Mouse (Mus musculus) heart, embryonic 15.5 days (tissue): ENCODE results near the gene Avpr1b. TPM values are rescaled to one million over a fixed set of nuclear protein-coding genes. Genes with fewer than 3 reads are reported as not detected.
A peak's percentile ranks its signal among the peaks of the same experiment; 100 is the strongest.
"Not testable (repeated sequence)": the region's sequence is repeated elsewhere in the genome, so short reads cannot be mapped to it uniquely, and the experiment has no call there.

Source experiments
- ATAC-seq: fragments of 200-750 bp; cut with Nextera tagmentation; replicated peaks from 2 replicates; pipeline ENCODE4 v1.8.0; 2017; ENCODE audit warnings: low read depth, moderate TSS enrichment; ENCODE audit not compliant: insufficient number of reproducible peaks, insufficient read depth, low FRiP score
- H3K27ac ChIP-seq: fragments of 300-500 bp; sonication (generic); 2 replicates; pipeline ENCODE4 v1.5.1; 2015; ENCODE audit warnings: mild to moderate bottlenecking, inconsistent platforms
- H3K27me3 ChIP-seq: fragments of 300-500 bp; sonication (generic); 2 replicates; pipeline ENCODE4 v1.6.1; 2015; ENCODE audit warnings: inconsistent platforms
- H3K36me3 ChIP-seq: fragments of 300-500 bp; sonication (generic); 2 replicates; pipeline ENCODE4 v1.6.1; 2015; ENCODE audit warnings: mild to moderate bottlenecking, inconsistent platforms
- H3K4me1 ChIP-seq: fragments of 300-500 bp; sonication (generic); replicated peaks from 2 replicates; pipeline ENCODE4 v1.6.1; 2015; ENCODE audit warnings: inconsistent platforms
- H3K4me2 ChIP-seq: fragments of 300-500 bp; sonication (generic); 2 replicates; pipeline ENCODE4 v1.6.1; 2015; ENCODE audit warnings: inconsistent platforms, mild to moderate bottlenecking, moderate library complexity
- H3K4me3 ChIP-seq: fragments of 300-500 bp; sonication (generic); 2 replicates; pipeline ENCODE4 v1.5.1; 2015; ENCODE audit warnings: mild to moderate bottlenecking, inconsistent platforms
- H3K9ac ChIP-seq: fragments of 300-500 bp; sonication (generic); 2 replicates; pipeline ENCODE4 v1.6.1; 2015; ENCODE audit warnings: mild to moderate bottlenecking, inconsistent platforms
- H3K9me3 ChIP-seq: fragments of 300-500 bp; sonication (generic); replicated peaks from 2 replicates; pipeline ENCODE4 v1.6.1; 2016; ENCODE audit warnings: inconsistent platforms
- WGBS: fragments of 180-500 bp; shearing (Covaris S2); methylation state at CpG from one replicate; pipeline ENCODE4 v1.1.7; 2015; ENCODE audit warnings: mixed read lengths; 5-methylcytosine and 5-hydroxymethylcytosine counted together
- polyA plus RNA-seq: library from polyadenylated mRNA; unstranded; fragments of >200 nt; fragmentation: Nextera tagmentation; extraction: Ambion mirVana; gene quantifications from 2 replicates; pipeline ENCODE4 v1.2.1, GENCODE M21; 2015

The Avpr1b gene
- not detected in 2 replicates for polyA plus RNA-seq

- H3K4me1 ChIP-seq, result no peaks in the 10 kb centered on the region; the same call in 1 of the 2 replicates
- WGBS, result 29% methylated on average over 12 of the region's 12 CpGs
- H3K4me2 ChIP-seq, result peak within 1 kb of the TSS; percentile 17; the same call in 1 of the 2 replicates
- H3K4me3 ChIP-seq, result no peak within 1 kb of the TSS
- H3K9ac ChIP-seq, result no peak within 1 kb of the TSS
- no peak for ATAC-seq
- H3K27me3 ChIP-seq, result peaks cover 22% of the 10 kb centered on the region
- H3K27ac ChIP-seq, result no peak within 1 kb of the TSS
- no peaks in the 10 kb centered on the region for H3K36me3 ChIP-seq
- H3K9me3 ChIP-seq, result no peaks in the 10 kb centered on the region
These were observed at the start of gene Avpr1b for GRCm38 (mm10) chr1:131598905-131599304. Avpr1b (plus strand) TSS chr1:131599239.

GRCm38 (mm10) chr1:131551956-131552355, 47.1 kb upstream of the Avpr1b start:
- no peak overlapping the region for H3K9ac ChIP-seq
- H3K4me3 ChIP-seq, result no peak overlapping the region
- ATAC-seq, result no peak
- H3K36me3 ChIP-seq, result no peaks in the 10 kb centered on the region
- H3K9me3 ChIP-seq, result no peaks in the 10 kb centered on the region
- 85% methylated on average over 2 of the region's 2 CpGs for WGBS
- peaks cover 11% of the 10 kb centered on the region for H3K4me1 ChIP-seq
- no peak overlapping the region for H3K4me2 ChIP-seq
- no peak overlapping the region for H3K27ac ChIP-seq
- H3K27me3 ChIP-seq, result no peaks in the 10 kb centered on the region

DNA sequence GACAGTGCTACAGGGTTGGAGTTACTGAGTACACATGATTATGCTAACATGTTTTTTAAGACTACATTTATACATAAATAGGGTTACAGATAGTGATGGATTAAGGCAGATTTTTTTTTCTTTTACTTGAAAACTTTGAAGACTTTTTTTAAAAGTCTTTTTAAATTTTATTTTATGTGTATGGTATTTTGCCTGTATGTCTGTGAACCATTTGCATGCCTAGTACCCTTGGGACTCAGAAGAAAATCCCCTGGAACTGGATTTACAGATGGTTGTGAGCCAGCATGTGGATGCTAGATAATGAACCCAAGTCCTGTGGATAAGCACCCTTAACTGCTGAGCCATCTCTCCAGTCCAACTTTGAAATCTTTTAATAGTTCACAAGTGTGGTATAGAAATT, 45.6 kb upstream of the Avpr1b start:
- no peaks in the 10 kb centered on the region for H3K36me3 ChIP-seq
- no peak overlapping the region for H3K9ac ChIP-seq
- no peaks in the 10 kb centered on the region for H3K9me3 ChIP-seq
- peaks cover 11% of the 10 kb centered on the region for H3K4me1 ChIP-seq
- no peak overlapping the region for H3K4me2 ChIP-seq
- H3K27ac ChIP-seq, result no peak overlapping the region
- no peaks in the 10 kb centered on the region for H3K27me3 ChIP-seq
- no peak for ATAC-seq
- H3K4me3 ChIP-seq, result no peak overlapping the region

GRCm38 (mm10) chr1:131555042-131555812, 43.8 kb upstream of the Avpr1b start:
- H3K27ac ChIP-seq, result peak overlapping the region; percentile 79
- peak; percentile 92 for ATAC-seq
- H3K36me3 ChIP-seq, result no peaks in the 10 kb centered on the region
- peak overlapping the region; percentile 50 for H3K4me2 ChIP-seq
- 5% methylated on average over 13 of the region's 13 CpGs for WGBS
- no peaks in the 10 kb centered on the region for H3K27me3 ChIP-seq
- no peaks in the 10 kb centered on the region for H3K9me3 ChIP-seq
- H3K9ac ChIP-seq, result peak overlapping the region; percentile 42
- 0 out of 2 replicates have a peak overlapping the region, but pooled peaks have one; percentile 11 for H3K4me3 ChIP-seq
- peaks cover 4% of the 10 kb centered on the region for H3K4me1 ChIP-seq

DNA sequence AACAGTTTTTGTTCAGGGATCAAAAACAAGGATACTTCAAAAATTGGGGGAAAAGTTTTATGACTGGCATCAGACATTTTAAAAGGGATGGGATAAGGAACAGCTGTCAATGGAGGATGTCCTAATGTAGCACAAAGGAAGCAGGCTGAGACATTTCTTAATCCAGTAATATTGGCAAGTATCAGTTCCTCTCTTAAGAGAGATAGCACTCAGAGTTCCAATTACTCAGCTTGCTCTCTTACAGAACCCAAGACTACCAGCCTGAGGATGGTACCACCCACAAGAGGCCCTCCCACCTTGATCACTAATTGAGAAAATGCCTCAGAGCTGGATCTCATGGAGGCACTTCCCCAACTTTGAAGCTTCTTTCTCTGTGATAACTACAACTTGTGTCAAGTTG, 38.5 kb upstream of the Avpr1b start:
- ATAC-seq, result no peak
- Histone ChIP-seq H3K9ac (no peak overlapping the region), H3K4me2 (no peak overlapping the region), H3K27ac (no peak overlapping the region), H3K27me3 (no peaks in the 10 kb centered on the region), H3K36me3 (no peaks in the 10 kb centered on the region), H3K4me1 (0 out of 2 replicates have a peak, but pooled peaks cover 5% of the 10 kb centered on the region), H3K9me3 (no peaks in the 10 kb centered on the region), H3K4me3 (no peak overlapping the region)

- Histone ChIP-seq H3K4me2 (no peak overlapping the region), H3K4me1 (0 out of 2 replicates have a peak, but pooled peaks cover 5% of the 10 kb centered on the region), H3K36me3 (no peaks in the 10 kb centered on the region), H3K9ac (no peak overlapping the region), H3K4me3 (no peak overlapping the region), H3K27ac (no peak overlapping the region), H3K27me3 (no peaks in the 10 kb centered on the region), H3K9me3 (no peaks in the 10 kb centered on the region)
- no peak for ATAC-seq
- 84% methylated on average over 2 of the region's 2 CpGs for WGBS
These were observed 37.0 kb upstream of the Avpr1b start for GRCm38 (mm10) chr1:131562081-131562480.

DNA sequence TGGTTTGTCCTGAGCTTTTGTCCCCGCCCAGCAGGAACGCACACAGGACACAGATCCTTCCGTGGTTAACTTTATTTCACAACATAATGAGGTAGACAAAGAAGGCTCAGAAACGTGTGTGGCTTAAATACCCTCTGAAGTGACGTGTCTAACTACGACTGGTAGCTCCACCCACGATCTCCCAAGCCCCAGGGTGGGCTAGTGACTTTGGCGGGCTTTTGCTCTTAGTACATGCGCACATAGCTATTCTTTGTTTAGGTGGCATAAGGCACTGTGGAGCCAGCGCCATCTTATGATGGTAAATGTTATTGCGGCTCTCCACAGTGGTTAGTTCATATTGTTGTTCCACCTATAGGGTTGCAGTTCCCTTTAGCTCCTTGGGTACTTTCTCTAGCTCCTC, 33.0 kb upstream of the Avpr1b start:
- not testable (repeated sequence) for H3K9me3 ChIP-seq, H3K36me3 ChIP-seq, H3K4me1 ChIP-seq, H3K27me3 ChIP-seq, H3K9ac ChIP-seq, ATAC-seq, H3K27ac ChIP-seq, H3K4me3 ChIP-seq
- H3K4me2 ChIP-seq, result peak overlapping the region; percentile 37
- 40% methylated on average over 11 of the region's 11 CpGs for WGBS

DNA sequence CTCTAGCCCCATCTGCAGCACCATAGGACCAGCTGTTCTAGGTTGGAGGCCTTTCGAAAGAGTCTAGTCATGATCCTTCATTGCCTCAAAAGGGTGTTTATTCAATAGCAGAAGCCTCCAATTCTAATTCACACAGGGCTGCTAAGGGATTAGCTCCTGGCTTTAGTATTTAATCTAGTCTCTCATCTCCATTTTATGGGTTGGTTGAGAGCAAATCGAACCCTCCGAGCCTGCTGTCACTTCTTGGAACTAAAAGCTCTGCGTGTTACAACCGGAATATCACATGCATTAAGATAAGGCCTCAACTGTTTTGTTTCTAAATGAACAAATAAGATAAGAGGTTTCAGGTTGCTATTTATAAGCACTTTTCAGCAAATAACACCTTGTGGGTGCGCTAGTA, 29.3 kb upstream of the Avpr1b start:
- H3K27ac ChIP-seq, result no peak overlapping the region
- H3K4me3 ChIP-seq, result no peak overlapping the region
- H3K36me3 ChIP-seq, result no peaks in the 10 kb centered on the region
- H3K9ac ChIP-seq, result no peak overlapping the region
- no peaks in the 10 kb centered on the region for H3K9me3 ChIP-seq
- no peak overlapping the region for H3K4me2 ChIP-seq
- WGBS, result 56% methylated on average over 6 of the region's 6 CpGs
- no peaks in the 10 kb centered on the region for H3K4me1 ChIP-seq
- no peaks in the 10 kb centered on the region for H3K27me3 ChIP-seq
- ATAC-seq, result no peak

GRCm38 (mm10) chr1:131570391-131570790, 28.6 kb upstream of the Avpr1b start:
- ATAC-seq, result no peak
- H3K27ac ChIP-seq, result no peak overlapping the region
- no peaks in the 10 kb centered on the region for H3K36me3 ChIP-seq
- H3K27me3 ChIP-seq, result no peaks in the 10 kb centered on the region
- H3K4me1 ChIP-seq, result no peaks in the 10 kb centered on the region
- 86% methylated on average over 4 of the region's 4 CpGs for WGBS
- H3K4me2 ChIP-seq, result no peak overlapping the region
- no peak overlapping the region for H3K9ac ChIP-seq
- H3K4me3 ChIP-seq, result no peak overlapping the region
- H3K9me3 ChIP-seq, result no peaks in the 10 kb centered on the region

DNA sequence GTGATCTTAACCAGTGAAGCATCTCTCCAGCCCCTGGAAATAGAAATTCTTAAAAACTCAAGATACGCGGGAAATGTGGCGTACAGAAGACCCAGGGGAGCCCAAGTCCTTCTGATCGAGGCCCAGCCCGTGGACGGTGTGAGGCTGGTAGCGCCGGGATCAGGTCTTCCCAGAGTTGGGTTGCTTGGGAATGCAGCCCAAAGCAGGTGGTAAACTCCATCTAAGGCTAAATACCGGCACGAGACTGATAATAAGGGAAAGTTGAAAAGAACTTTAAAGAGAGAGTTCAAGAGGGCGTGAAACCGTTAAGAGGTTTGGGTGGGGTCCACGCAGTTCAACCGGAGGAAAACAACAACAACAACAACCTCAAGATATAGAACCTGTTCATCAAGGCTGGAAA, 25.3 kb upstream of the Avpr1b start:
- Histone ChIP-seq H3K9me3 (no peaks in the 10 kb centered on the region), H3K36me3 (no peaks in the 10 kb centered on the region), H3K27ac (no peak overlapping the region), H3K4me1 (no peaks in the 10 kb centered on the region), H3K4me3 (no peak overlapping the region), H3K9ac (no peak overlapping the region), H3K4me2 (no peak overlapping the region), H3K27me3 (no peaks in the 10 kb centered on the region)
- ATAC-seq, result 0 out of 2 replicates have a peak, but pooled peaks have one; percentile 72
- WGBS, result 88% methylated on average over 14 of the region's 14 CpGs

DNA sequence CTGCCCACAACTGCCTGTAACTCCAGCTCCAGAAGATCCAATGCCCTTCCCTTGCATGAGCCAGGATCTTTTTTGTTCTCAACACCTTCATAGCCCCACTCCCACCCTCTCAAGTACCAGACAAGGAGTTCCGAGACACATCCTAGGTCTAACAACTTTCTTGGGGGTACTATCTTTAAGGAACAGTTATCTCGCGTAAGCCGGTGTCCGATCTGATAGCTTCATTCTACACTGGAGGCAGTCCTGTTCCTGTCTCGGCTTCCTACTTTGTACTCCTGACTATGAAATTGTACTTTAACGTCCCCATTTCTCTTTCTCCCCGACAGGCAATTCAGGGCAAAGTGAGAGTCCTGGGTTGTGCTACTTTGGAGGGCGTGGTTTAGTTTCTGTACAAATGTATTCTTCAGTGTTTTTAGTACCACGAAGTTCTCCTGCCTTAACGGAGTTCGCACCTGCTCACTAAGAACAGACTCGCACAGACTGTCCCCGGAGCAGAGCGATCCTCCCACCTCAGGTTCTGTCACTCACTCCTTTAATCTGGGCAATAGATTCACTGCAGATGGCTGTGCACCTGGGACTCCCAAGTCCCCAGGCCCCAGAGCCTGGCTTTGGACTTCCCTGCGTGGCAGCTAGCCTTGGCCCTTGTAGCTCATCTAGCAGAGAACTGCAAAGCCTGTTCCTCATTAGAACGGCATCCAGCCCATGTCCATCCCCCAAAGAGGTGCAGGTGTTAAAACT, 19.9 kb upstream of the Avpr1b start:
- Histone ChIP-seq H3K9ac (no peak overlapping the region), H3K4me1 (0 out of 2 replicates have a peak, but pooled peaks cover 3% of the 10 kb centered on the region), H3K27ac (no peak overlapping the region), H3K27me3 (no peaks in the 10 kb centered on the region), H3K9me3 (no peaks in the 10 kb centered on the region), H3K4me3 (no peak overlapping the region), H3K4me2 (no peak overlapping the region), H3K36me3 (no peaks in the 10 kb centered on the region)
- no peak for ATAC-seq
- WGBS, result 78% methylated on average over 17 of the region's 17 CpGs
